Mouse (Mus musculus) urinary bladder, postnatal 14 days (tissue): ENCODE data around the gene Pdcd6.

Experiments used
- DNase-seq: peaks from one replicate; pipeline ENCODE4 v3.0.0; 2021; ENCODE audit warnings: low spot score

The Pdcd6 gene

DNA sequence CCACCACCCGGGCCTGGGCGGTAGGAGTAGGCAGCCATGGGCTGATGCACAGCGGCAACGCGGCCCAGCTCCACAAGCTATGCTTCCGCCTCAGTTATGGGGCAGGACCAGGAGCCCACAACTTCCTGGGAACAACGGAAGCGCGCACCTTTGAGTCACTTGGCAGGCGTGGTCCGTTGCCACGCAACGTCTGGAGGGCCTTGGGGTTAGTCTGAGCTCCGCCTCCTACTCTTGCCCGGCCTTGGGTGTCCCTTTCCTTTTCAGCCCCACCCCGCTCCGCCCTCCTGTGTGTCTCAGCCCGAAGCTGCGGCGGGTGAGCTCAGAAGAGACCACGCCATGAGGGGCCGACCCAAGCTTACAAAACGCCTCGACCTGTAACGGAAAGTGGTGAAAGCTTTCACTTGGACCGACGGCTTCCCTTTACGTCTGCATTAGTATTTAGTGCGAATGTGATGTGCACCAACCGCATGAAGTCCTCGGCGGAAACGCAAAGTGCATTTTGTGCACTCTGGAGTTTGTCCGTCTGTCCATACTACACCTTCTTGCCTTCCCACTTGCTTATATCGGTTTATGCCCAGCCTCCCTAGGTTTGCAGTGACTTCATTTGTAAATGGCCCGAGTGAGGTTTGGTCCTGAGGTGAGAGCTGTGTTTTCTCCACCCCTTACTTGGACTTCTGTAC, at the start of gene Pdcd6:
Gene Pdcd6 (minus strand): TSS at position 411 of the 680 bp plus-strand sequence.
- peak; percentile 96 for DNase-seq

DNA sequence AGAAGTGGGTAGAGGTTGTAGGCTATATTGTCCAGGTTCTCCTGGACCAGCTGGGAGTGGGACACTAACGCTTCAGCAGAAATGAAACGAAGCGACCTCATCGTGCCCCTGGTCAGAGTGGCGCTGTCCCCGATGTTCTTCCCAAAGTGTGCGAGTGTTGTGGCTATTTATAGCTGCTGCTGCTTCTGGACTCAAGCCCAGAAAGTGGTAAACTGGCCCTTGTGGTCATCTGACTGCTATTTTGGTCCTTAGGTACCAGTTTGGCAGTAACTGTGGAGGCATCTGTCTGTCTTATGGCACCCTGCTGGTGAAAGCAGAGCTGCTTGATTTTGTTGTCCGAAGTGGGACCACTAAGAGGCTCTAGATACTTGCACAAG, 46.5 kb upstream of the Pdcd6 start, which contains the start of gene Lrrc14b:
Gene Lrrc14b (minus strand): TSS at position 147 of the 377 bp plus-strand sequence.
- no peak for DNase-seq

DNA sequence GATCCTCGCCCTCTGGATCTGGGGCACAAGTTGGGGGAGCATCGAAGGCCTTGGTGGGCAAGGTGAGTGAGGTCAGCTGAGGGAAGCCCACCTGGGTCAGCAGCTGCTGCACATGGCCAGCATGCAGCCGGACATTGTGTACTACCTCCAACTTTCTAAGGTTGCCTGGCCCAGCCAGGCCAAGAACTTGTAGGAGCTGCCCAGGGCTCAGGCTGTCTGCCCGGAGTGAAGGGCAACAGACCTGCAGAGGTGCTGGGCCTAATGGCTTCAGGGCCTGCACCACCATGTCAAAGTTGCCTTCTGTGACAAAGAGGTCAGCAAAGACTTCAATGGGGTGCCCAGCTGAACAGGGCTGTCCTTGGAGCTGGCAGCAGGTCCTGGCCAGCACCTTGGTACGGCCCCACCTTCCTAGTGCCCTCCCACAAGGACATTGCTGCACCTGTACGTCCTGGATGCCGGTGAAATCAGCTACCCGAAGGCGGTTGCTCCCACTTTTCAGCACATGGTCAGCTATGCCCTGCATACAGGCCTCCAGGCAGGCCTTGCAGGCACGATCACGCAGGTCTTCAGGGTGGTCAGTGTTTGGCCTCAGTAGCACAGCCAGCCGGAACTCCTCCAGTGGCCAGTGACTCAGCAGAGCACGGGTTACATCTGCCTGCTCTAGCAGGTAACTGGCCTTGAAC, 45.9 kb upstream of the Pdcd6 start:
- DNase-seq, result no peak

DNA sequence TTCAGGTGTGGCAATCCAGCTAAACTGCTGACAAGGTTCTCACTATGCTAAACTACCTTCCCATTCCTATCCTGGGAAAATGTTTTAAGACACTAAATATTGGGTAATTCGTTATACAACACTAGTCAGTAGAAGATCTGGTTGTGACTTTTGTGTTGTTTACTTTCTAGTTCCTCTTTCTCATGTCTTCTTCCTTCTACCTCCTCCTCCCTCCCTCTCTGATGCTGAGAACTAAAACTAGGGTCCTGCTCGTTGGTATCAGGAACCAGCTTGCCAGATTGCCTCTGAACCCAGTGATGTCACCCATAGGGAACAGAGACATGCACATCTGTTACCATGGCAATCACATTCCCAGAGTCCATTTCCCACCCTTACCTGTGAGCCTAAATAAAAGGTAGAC, 44.8 kb upstream of the Pdcd6 start:
- no peak for DNase-seq

DNA sequence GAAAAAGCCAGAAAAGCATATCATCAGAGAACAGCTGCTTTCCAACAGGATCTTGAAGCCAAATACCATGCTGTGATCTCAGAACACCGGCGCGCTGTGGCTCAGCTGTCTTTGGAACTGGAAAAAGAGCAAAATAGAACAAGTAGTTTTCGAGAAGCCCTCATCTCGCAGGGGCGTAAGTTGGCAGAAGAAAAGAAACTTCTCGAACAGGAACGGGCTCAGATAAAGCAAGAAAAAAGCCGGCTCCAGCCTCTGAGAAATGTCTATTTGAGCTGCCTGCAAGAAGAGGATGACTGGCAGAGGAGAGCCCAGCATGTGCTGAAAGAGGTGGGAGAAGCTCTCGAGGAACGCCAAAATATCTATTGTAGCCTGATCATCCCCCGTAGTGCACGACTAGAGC, 39.1 kb upstream of the Pdcd6 start:
- DNase-seq, result no peak

DNA sequence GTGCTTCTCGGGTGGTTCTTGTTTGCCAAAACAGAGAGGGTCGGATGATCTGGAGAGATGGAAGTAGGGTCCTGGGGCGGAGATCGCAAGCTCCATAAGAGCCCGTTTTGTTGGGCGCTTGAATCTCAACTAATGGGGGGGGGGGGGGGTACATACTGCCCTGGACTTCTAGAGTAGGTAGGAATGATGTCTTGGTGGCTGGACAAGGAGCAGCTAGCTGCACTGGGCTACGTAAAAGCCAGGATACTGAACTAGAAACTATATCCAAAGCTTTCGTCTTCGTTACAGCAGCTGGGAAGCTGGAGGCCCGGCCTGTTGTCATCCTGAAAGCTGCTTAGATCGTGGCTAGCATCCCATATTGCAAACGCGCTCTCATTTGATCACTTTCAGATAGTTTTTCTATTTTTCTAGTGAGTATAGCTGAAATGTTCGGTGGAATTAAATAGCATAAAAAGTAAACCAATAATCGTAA, 33.1 kb upstream of the Pdcd6 start:
- DNase-seq, result no peak

DNA sequence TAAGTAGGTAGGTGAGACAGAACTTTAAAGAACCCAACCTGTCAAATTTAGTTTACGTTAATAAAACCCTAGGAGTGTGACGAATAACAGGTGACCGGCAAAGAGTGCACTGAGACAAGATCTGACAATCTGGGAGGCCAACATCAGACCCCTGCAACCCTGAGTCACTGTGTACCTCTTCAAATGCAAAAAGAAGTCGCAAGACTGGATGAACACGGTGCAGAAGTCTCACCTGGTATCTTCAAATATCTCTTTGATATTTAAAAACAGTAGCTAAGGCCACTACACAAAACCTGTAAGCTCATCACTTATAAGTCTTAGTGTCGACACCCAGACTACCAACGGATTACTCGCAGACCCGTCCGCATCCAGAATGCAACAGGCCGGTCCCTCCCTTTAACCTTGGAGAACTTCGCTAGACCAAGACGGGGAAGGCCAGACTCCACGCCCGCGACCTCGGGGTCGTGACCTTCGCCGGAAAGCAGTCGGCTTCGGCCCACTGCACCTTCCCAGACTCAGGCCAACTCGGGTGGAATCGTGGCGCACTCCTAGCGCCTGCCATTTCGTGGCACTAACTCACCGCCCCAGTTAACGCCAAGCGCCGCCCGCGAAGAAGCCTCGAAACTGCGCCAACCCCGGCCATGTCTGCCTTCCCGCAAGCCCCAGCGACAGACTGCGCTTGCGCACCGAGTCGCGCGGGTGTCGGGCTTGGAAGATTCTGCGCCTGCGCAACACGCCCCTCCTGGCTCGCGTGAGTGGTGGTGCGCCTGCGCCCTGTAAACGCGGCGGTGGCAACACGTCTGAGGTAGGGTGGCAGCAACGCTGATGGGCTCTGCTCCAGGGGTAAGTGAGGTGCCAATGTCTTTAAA, 32.4 kb upstream of the Pdcd6 start, which contains the start of the genes Sdha and Ccdc127:
Gene Sdha (minus strand): TSS at position 715 of the 869 bp plus-strand sequence.
Gene Ccdc127 (plus strand): TSS at position 744 of the 869 bp plus-strand sequence.
- peak; percentile 96 for DNase-seq

DNA sequence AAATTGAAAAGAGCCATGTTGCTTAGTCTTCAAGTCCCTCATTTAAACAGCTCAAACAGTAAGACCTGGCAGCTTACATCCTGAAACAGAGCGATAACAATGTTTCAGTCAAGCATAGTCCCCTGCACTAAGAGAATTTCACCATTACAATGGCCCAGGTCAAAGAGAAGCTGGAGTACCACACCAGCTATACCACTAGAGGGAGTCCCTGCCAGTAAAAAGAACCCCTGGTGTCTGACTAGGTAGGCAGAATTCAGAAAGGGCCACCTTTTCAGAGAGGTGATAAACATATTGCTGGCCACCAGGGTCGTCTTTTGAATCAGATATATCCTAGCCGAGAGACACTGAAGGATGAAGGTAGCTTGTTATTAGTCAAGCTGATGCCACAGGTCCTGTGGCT, 23.7 kb upstream of the Pdcd6 start:
- DNase-seq, result peak; percentile 28

DNA sequence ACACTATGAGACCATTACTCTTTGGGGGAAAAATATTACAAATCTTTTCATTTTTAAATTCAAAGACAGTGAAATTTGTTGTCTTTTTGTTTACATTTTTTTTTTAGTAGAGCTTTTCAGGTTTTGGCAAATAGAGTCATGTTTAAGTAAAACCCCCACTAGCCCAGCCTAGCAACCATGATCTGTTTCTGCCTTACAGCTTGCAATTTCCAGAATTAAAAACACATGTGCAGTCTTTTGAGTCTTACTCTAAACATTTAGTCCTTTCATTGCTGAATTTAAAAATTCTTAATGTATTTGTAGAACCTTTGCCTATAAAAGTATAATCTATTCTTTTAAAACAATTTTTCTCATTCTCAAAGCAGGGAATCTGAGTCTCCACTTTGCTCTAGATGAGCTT, 11.9 kb upstream of the Pdcd6 start:
- no peak for DNase-seq

DNA sequence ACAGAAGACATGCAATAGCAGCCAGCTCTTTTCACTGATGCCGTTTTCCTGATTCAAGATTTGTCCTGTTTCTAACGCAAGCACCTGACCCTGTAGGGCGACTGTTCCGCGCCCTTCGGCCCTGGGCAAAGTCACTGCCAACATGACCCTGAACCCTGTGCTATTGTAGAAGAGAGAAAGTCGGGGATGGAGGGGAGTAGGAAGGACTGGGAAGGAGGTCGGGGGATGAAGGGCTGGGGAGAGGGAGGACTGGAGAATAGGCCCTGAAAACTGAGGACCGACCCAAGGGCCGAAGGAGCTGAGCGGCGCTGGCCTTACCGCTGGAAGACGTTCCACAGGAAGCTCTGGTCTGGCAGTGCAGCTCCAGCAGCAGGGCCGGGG, 601 bp downstream of the Pdcd6 start:
- DNase-seq, result no peak

DNA sequence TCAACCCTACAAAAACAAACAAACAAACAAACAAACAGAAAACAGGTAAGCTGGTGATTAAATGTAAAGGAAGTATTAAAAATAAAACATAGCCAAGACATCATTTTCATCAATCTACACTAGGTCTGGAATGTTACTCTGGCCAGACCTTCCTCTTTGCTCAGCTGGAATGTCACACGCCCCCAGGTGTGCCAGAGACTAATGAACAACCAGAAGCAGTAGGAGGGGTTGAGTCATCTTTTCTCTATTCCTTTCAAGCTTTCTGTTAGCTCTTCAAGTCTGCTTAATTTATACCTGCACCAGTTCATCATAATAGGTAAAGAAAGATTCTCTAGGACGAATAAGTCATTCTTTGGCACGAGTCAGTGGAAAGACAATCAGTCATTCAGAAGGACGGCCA, 994 bp downstream of the Pdcd6 start:
- DNase-seq, result no peak

DNA sequence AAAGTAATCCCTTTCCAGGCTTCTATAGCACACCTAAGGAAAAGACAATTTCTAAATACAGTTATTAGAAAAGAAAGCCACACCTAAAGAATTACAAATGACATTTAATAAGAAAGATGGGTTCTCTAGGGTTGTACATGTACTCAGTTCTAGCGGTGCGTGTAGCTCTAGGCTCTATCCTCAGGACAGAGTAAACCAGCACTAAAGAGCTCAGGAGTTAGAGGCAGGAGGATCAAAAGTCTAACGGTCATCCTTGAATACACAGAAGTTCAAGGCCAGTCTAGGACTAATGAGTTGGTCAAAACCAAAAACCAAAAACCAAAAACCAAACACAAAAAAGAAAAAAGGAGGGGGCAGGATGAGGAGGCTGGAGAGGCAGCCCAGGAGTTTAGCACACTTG, 2.8 kb downstream of the Pdcd6 start:
- DNase-seq, result no peak

DNA sequence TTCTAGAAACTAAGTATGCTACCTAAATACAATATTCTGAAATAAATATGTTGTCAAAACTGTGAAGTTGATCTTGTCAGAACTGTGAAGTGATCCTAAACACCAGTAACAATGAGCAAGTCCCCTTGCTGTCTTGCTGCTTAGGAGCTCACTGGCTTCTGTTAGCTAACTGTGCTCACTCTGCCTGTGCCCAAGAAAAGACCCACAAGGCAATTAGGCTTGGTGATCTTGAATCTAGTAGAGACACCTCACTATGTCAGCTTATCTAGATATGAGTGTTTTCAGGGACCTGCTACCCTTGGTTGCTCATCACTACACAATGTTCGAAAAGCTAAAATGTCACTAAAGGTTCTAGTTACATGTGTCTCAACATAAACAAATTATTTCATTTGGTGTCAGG, 11.6 kb downstream of the Pdcd6 start:
- no peak for DNase-seq

DNA sequence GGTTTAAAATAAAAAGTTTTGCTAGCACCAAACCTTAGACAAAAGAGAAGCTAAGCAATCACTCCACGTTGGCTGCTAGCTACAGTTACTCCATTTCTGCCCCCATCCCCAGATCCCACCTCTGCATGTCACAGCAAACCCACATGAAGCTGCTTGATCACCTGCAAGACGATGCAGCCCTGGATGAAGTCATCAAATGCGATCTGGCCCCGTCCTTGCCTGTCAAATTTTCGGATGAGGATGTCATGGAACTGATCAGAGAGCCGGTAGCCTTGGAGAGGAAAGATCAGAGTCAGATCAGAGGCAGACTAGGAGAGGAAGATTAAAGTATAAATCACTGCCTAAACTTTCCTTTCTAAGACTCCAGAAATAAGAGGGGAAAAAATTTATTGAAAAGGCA, 12.0 kb downstream of the Pdcd6 start:
- no peak for DNase-seq

DNA sequence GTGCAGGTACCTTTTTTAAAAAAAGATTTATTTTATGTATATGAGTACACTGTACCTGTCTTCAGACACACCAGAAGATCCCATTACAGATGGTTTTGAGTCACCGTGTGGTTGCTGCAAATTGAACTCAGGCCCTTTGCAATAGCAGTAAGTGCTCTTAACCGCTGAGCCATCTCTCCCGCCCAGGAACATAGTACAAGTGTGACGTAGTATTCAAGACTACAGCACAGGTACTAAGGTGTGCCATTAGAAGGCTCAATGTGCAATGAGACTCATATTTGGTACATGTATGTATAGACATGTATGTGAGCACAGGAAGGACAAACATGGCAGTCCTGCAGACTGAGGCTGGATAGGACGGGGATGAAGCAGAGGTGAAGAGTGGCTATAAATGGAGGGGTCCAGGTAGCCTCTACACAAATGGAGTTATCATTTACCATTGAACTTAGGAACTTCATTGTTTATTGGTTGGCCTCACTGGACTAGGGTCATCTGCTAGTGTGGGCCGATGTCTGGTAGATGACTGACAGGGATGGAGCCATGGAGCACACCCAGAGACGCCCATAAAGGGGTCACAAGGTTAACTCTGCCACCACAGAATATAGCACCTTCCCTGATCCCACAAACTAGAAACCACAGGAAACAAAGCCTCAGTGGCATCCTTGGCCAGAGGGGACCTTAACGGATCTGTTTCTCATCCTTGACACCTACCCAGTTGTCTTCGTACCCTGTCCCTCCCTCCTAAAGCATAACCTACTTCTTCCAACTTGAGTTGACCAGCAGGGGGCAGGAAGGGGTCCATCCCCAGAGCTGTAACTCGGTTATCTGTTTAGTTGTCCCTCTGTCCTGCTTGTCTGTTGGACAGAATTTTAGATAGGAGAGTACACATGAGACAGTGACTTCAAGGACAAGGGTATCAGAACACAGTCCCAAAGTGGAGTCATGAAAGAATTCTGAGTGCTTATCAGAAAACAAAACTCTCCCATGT, 15.0 kb downstream of the Pdcd6 start:
- DNase-seq, result no peak

DNA sequence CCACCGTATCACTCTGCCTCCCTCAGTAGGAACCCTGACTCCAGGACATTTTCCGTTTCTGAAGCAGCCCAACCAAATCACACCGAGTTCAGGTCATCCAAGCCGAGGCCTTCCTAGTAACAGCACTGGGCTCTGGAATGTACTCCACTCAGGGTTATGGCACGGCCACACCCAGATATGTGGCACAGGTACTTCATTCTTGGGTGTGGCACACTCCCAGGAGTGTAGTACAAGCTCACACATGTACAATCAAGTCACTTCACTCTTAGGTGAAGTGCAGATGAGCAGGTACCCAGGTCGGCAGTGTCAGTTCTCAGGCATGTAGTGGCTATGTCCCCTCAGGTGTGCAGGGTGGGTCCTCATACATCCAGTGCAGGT, 15.8 kb downstream of the Pdcd6 start:
- DNase-seq, result peak; percentile 40

DNA sequence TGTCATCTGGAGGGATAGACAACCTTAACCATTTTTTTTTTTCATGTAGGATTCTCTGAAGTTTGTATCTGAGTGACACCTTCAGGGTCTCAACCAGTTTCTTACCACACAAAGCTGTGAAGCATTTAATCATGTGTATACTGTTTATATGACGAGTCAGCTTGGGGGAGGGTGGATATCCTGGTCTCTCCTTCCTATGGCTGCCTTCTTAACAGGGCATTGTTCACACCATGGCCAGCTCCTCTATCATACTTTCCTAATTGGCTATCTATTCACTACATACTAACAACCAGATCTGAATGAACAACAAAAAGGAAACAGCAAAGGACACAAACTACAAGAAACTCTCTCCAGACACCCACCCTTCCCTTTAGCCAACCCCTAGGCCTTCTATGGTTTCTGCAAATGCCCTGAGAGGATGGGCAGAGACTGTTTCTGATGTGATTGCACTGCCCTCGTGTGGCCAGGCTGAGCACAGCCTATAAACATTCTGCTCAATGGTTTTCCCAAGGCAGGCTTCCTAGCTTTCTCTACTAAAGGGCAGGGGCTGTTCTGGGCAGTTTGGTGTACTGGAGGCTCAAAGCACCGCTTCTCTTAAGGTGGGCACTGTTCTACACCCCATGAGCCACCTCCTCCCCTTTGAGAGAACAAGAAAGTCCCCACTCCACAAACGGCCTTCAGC, 16.3 kb downstream of the Pdcd6 start:
- peak; percentile 72 for DNase-seq

DNA sequence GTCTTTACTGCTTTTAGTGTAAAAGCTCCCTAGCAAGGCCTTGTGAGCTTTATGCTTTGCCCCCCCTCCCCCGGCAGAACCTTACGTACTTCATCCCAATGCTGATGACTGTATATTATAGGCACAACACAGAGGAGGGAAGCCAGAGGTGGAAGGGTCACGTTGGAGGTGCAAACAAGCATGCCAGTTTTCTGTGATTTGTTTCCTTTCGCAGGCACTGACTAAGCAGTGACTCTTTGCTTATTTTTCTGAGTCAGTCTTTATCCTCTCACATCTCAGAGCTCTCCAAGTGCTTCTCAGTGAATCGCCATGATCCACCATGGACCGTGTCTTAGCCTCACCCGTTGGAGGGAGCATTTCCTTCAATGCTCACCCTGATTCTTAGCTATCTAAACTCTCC, 21.0 kb downstream of the Pdcd6 start:
- no peak for DNase-seq

DNA sequence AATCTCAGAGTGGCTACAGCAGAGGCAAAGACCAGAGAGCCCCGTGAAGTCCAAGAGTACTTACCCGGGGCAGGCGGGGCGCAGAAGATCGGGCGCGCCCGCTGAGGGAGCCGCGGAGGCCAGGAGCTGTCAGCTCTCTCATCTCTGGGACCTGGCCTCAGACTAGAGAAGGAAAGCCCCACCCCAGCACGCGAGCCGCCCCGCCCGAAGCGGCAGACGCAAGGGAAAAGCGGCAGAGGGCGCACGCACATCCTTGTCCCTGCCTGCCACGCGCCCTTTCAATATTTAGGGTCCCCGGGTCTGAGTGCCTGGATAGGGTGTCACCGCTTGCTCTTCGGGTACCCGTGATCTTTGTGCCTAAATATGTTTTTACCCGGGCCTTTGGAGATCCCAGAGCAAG, 25.2 kb downstream of the Pdcd6 start, which contains the start of gene Ahrr:
Gene Ahrr (minus strand): TSS at position 165 of the 400 bp plus-strand sequence.
- peak; percentile 73 for DNase-seq

DNA sequence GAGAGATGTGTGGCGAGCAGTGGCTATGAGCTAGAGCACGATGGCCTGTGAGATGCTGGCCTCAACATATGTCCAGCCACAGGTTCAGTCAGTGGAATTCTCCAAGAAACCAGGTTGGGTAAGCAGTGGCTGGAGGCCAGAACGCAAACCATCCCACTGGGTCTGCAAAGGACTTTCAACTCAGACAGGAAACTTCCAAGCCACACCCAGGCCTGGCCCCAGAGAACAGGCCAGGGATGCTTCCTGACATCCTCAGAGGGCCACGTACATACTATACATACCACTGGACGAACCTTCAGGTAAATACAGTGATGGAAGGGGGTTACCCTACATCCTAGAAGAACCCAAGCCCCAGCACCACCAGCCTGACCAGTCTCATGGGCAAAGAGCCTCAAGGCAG, 27.7 kb downstream of the Pdcd6 start:
- DNase-seq, result no peak

DNA sequence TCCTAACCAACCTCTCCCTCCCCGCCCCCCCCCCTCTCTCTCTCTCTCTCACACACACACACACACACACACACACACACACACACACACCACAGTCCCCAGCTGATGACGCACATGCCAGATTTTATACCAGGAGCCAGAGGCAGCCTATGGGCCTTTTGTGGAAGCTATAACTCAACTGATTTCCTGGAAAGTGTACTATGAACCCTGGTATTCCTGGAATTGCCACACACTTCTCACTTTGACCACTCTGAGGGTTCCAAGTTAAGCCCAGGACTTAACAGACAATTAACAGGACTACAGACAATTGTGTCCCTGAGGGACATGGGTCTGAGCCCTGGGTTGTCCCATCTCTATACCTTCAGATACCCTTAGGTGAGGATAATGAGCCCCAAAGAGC, 35.1 kb downstream of the Pdcd6 start:
- DNase-seq, result no peak
